Mouse (Mus musculus) Patski (cell line): ENCODE results near the gene Gli2. TPM values are rescaled to one million over a fixed set of nuclear protein-coding genes. Genes with fewer than 3 reads are reported as not detected.

Source experiments
- ATAC-seq: fragments of 100-300 bp; one replicate; pipeline ENCODE4 v1.8.0; 2021
- CTCF ChIA-PET: fragments of 350-600 bp; sonication (Branson Sonifier 250); formaldehyde crosslinking; loops from one replicate; lab custom pipeline; 2022; ENCODE audit warnings: inconsistent platforms; lab: Charles Lee
- POLR2A ChIA-PET: fragments of 350-600 bp; sonication (Branson Sonifier 250); formaldehyde crosslinking; loops from one replicate; lab custom pipeline; 2022; ENCODE audit warnings: antibody characterized with exemption, inconsistent platforms; lab: Charles Lee
- DNase-seq: peaks from one replicate; pipeline ENCODE4 v3.0.0-alpha.2; 2011; ENCODE audit warnings: low read depth, low spot score
- H3K27me3 ChIP-seq: fragments of 371-371 bp; one replicate; pipeline ENCODE4 v1.5.1; 2021
- CTCF ChIP-seq: fragments of 100-300 bp; IDR thresholded peaks from one replicate; pipeline ENCODE4 v1.5.1; 2021
- in situ Hi-C: fragments of 300-500 bp; cut with MboI; formaldehyde crosslinking; loops from 3 replicates; pipeline ENCODE4 v1.11.1; 2018; ENCODE audit warnings: low pct_unique_long_range_greater_than_20kb, mixed read lengths
- polyA plus RNA-seq: library from polyadenylated mRNA; unstranded; gene quantifications from one replicate; pipeline ENCODE4 v1.2.3, GENCODE M21; 2021

Gene Gli2
- polyA plus RNA-seq, 1 experiment from 2014 or later: 2.7 TPM

GRCm38 (mm10) chr1:119035301-119035700 lies 18.1 kb downstream of the Gli2 start:
- DNase-seq: no peak
- no peaks in the 10 kb centered on the region for H3K27me3 ChIP-seq
- ATAC-seq: no peak
- POLR2A ChIA-PET: no interaction called here
- CTCF ChIA-PET: no interaction called here
- in situ Hi-C loops: no loop called here
- no peak for TF ChIP-seq CTCF

- POLR2A ChIA-PET: no interaction called here
- no peak for DNase-seq
- no peak for TF ChIP-seq CTCF
- CTCF ChIA-PET: interaction anchor here (1.1 kb wide), 1 partner anchor 14 kb away, joined by 3 read pairs; no protein-coding TSS in a partner anchor
- ATAC-seq: no peak
- H3K27me3 ChIP-seq: no peaks in the 10 kb centered on the region
- in situ Hi-C loops: no loop called here
Observed at GRCm38 (mm10) chr1:119034163-119034705, 19.2 kb downstream of the Gli2 start.

- DNase-seq (no peak), ATAC-seq (peak; percentile 28)
- in situ Hi-C loops: no loop called here
- no peaks in the 10 kb centered on the region for H3K27me3 ChIP-seq
- POLR2A ChIA-PET: no interaction called here
- CTCF ChIA-PET: interaction anchor here (1.1 kb wide), 1 partner anchor 14 kb away, joined by 3 read pairs; no protein-coding TSS in a partner anchor
- no peak for TF ChIP-seq CTCF
Observed at GRCm38 (mm10) chr1:119033450-119034162, 19.8 kb downstream of the Gli2 start.

- POLR2A ChIA-PET: no interaction called here
- in situ Hi-C loops: no loop called here
- no peak for DNase-seq
- no peak for ATAC-seq
- CTCF ChIA-PET: no interaction called here
- no peaks in the 10 kb centered on the region for H3K27me3 ChIP-seq
- TF ChIP-seq CTCF: no peak
Observed at GRCm38 (mm10) chr1:119031185-119031584, 22.2 kb downstream of the Gli2 start.

GRCm38 (mm10) chr1:119025647-119026358 lies 27.6 kb downstream of the Gli2 start:
- ATAC-seq (no peak), DNase-seq (no peak)
- H3K27me3 ChIP-seq: no peaks in the 10 kb centered on the region
- ChIA-PET POLR2A (no interaction called here), CTCF (interaction anchor here (1.1 kb wide), 1 partner anchor 49 kb away, joined by 3 read pairs; no protein-coding TSS in a partner anchor)
- TF ChIP-seq CTCF: no peak
- in situ Hi-C loops: no loop called here

GRCm38 (mm10) chr1:119022311-119022710 lies 31.1 kb downstream of the Gli2 start:
- CTCF ChIA-PET: no interaction called here
- no peak for DNase-seq
- in situ Hi-C loops: no loop called here
- ATAC-seq: peak; percentile 27
- H3K27me3 ChIP-seq: no peaks in the 10 kb centered on the region
- TF ChIP-seq CTCF: no peak
- POLR2A ChIA-PET: no interaction called here

- ChIA-PET POLR2A (no interaction called here), CTCF (interaction anchor here (1.6 kb wide), 1 partner anchor 14 kb away, joined by 3 read pairs; no protein-coding TSS in a partner anchor)
- no peak for TF ChIP-seq CTCF
- in situ Hi-C loops: no loop called here
- no peak for DNase-seq
- H3K27me3 ChIP-seq: no peaks in the 10 kb centered on the region
- ATAC-seq: no peak
Observed at GRCm38 (mm10) chr1:119020092-119020491, 33.3 kb downstream of the Gli2 start.

GRCm38 (mm10) chr1:119019056-119019455 lies 34.4 kb downstream of the Gli2 start:
- CTCF ChIA-PET: interaction anchor here (1.6 kb wide), 1 partner anchor 15 kb away, joined by 3 read pairs; no protein-coding TSS in a partner anchor
- ATAC-seq: no peak
- in situ Hi-C loops: no loop called here
- no peak for DNase-seq
- H3K27me3 ChIP-seq: no peaks in the 10 kb centered on the region
- TF ChIP-seq CTCF: no peak
- POLR2A ChIA-PET: no interaction called here

- TF ChIP-seq CTCF: no peak
- no peak for ATAC-seq
- H3K27me3 ChIP-seq: no peaks in the 10 kb centered on the region
- ChIA-PET CTCF (interaction anchor here (1.4 kb wide), 1 partner anchor 30 kb away, joined by 3 read pairs; no protein-coding TSS in a partner anchor), POLR2A (no interaction called here)
- in situ Hi-C loops: no loop called here
- no peak for DNase-seq
Observed at GRCm38 (mm10) chr1:119016866-119017265, 36.6 kb downstream of the Gli2 start.

- no peaks in the 10 kb centered on the region for H3K27me3 ChIP-seq
- ChIA-PET POLR2A (no interaction called here), CTCF (no interaction called here)
- DNase-seq (no peak), ATAC-seq (no peak)
- TF ChIP-seq CTCF: no peak
- in situ Hi-C loops: no loop called here
Observed at GRCm38 (mm10) chr1:119015108-119015507, 38.3 kb downstream of the Gli2 start.

- DNase-seq (no peak), ATAC-seq (no peak)
- in situ Hi-C loops: no loop called here
- no peaks in the 10 kb centered on the region for H3K27me3 ChIP-seq
- TF ChIP-seq CTCF: no peak
- POLR2A ChIA-PET: no interaction called here
- CTCF ChIA-PET: no interaction called here
Observed at GRCm38 (mm10) chr1:119008949-119009348, 44.5 kb downstream of the Gli2 start.
